Mouse (Mus musculus): ENCODE results near the gene Dnajc5. TPM values are rescaled to one million over a fixed set of nuclear protein-coding genes. Genes with fewer than 3 reads are reported as not detected.

Dnajc5 gene
- polyA plus RNA-seq, 1 experiment = 38.6 TPM

- H3K4me1 ChIP-seq (ENCODE audit: control insufficient read depth, insufficient read depth, insufficient read length, low read length) = no peaks in the 10 kb centered on the region; the same call in 1 of the 2 replicates
- H3K27ac ChIP-seq (replicated peaks; ENCODE audit: low read depth, low read length) = no peak overlapping the region
- H3K4me3 ChIP-seq (ENCODE audit: insufficient read depth, low read depth, low read length) = no peak overlapping the region
These were observed 65.2 kb downstream of the Dnajc5 start for GRCm38 (mm10) chr2:181585506-181585905.

GRCm38 (mm10) chr2:181586124-181586523 is 65.8 kb downstream of the Dnajc5 start:
- Histone ChIP-seq H3K4me1 (ENCODE audit: control insufficient read depth, insufficient read depth, insufficient read length, low read length) (no peaks in the 10 kb centered on the region), H3K4me3 (ENCODE audit: insufficient read depth, low read depth, low read length) (no peak overlapping the region), H3K27ac (replicated peaks; ENCODE audit: low read depth, low read length) (no peak overlapping the region)

GRCm38 (mm10) chr2:181587796-181588195 is 67.5 kb downstream of the Dnajc5 start:
- Histone ChIP-seq H3K27ac (replicated peaks; ENCODE audit: low read depth, low read length) (no peak overlapping the region), H3K4me1 (ENCODE audit: control insufficient read depth, insufficient read depth, insufficient read length, low read length) (0 out of 2 replicates have a peak, but pooled peaks cover 3% of the 10 kb centered on the region), H3K4me3 (ENCODE audit: insufficient read depth, low read depth, low read length) (no peak overlapping the region)

GRCm38 (mm10) chr2:181588229-181588780 is 68.0 kb downstream of the Dnajc5 start:
- H3K4me1 ChIP-seq (ENCODE audit: control insufficient read depth, insufficient read depth, insufficient read length, low read length) = 0 out of 2 replicates have a peak, but pooled peaks cover 3% of the 10 kb centered on the region
- no peak overlapping the region for H3K4me3 ChIP-seq (ENCODE audit: insufficient read depth, low read depth, low read length)
- no peak overlapping the region for H3K27ac ChIP-seq (replicated peaks; ENCODE audit: low read depth, low read length)

- H3K27ac ChIP-seq (replicated peaks; ENCODE audit: low read depth, low read length) = no peak overlapping the region
- H3K4me3 ChIP-seq (ENCODE audit: insufficient read depth, low read depth, low read length) = no peak overlapping the region
- 0 out of 2 replicates have a peak, but pooled peaks cover 3% of the 10 kb centered on the region for H3K4me1 ChIP-seq (ENCODE audit: control insufficient read depth, insufficient read depth, insufficient read length, low read length)
These were observed 68.9 kb downstream of the Dnajc5 start for GRCm38 (mm10) chr2:181589011-181589731.

- Histone ChIP-seq H3K27ac (replicated peaks; ENCODE audit: low read depth, low read length) (no peak overlapping the region), H3K4me3 (ENCODE audit: insufficient read depth, low read depth, low read length) (no peak overlapping the region), H3K4me1 (ENCODE audit: control insufficient read depth, insufficient read depth, insufficient read length, low read length) (0 out of 2 replicates have a peak, but pooled peaks cover 3% of the 10 kb centered on the region)
These were observed 69.4 kb downstream of the Dnajc5 start for GRCm38 (mm10) chr2:181589732-181590105.

- Histone ChIP-seq H3K4me1 (ENCODE audit: control insufficient read depth, insufficient read depth, insufficient read length, low read length) (0 out of 2 replicates have a peak, but pooled peaks cover 3% of the 10 kb centered on the region), H3K27ac (replicated peaks; ENCODE audit: low read depth, low read length) (no peak overlapping the region), H3K4me3 (ENCODE audit: insufficient read depth, low read depth, low read length) (peak overlapping the region; percentile 16; the same call in 1 of the 2 replicates)
These were observed 70.2 kb downstream of the Dnajc5 start for GRCm38 (mm10) chr2:181590471-181590870.

GRCm38 (mm10) chr2:181591528-181592085 is 71.3 kb downstream of the Dnajc5 start, which contains the start of gene Prpf6:
Gene Prpf6, plus strand, starts transcription at chr2:181591868.
- Histone ChIP-seq H3K4me1 (ENCODE audit: control insufficient read depth, insufficient read depth, insufficient read length, low read length) (0 out of 2 replicates have a peak, but pooled peaks cover 3% of the 10 kb centered on the region), H3K4me3 (ENCODE audit: insufficient read depth, low read depth, low read length) (peak within 1 kb of the TSS; percentile 80), H3K27ac (replicated peaks; ENCODE audit: low read depth, low read length) (peak within 1 kb of the TSS; percentile 46; the same call in 1 of the 2 replicates)

GRCm38 (mm10) chr2:181592231-181593041 is 72.2 kb downstream of the Dnajc5 start, which contains the start of gene Zfp512b:
Gene Zfp512b, minus strand, starts transcription at chr2:181592803.
- Histone ChIP-seq H3K4me1 (ENCODE audit: control insufficient read depth, insufficient read depth, insufficient read length, low read length) (0 out of 2 replicates have a peak, but pooled peaks cover 3% of the 10 kb centered on the region), H3K4me3 (ENCODE audit: insufficient read depth, low read depth, low read length) (peak within 1 kb of the TSS; percentile 80), H3K27ac (replicated peaks; ENCODE audit: low read depth, low read length) (peak within 1 kb of the TSS; percentile 46; the same call in 1 of the 2 replicates)

GRCm38 (mm10) chr2:181593042-181593421 is 72.7 kb downstream of the Dnajc5 start:
- peak overlapping the region; percentile 46; the same call in 1 of the 2 replicates for H3K27ac ChIP-seq (replicated peaks; ENCODE audit: low read depth, low read length)
- H3K4me1 ChIP-seq (ENCODE audit: control insufficient read depth, insufficient read depth, insufficient read length, low read length) = 0 out of 2 replicates have a peak, but pooled peaks cover 3% of the 10 kb centered on the region
- peak overlapping the region; percentile 80 for H3K4me3 ChIP-seq (ENCODE audit: insufficient read depth, low read depth, low read length)

GRCm38 (mm10) chr2:181593937-181594336 is 73.7 kb downstream of the Dnajc5 start:
- Histone ChIP-seq H3K4me1 (ENCODE audit: control insufficient read depth, insufficient read depth, insufficient read length, low read length) (0 out of 2 replicates have a peak, but pooled peaks cover 3% of the 10 kb centered on the region), H3K27ac (replicated peaks; ENCODE audit: low read depth, low read length) (no peak overlapping the region), H3K4me3 (ENCODE audit: insufficient read depth, low read depth, low read length) (no peak overlapping the region)

- H3K4me1 ChIP-seq (ENCODE audit: control insufficient read depth, insufficient read depth, insufficient read length, low read length) = 0 out of 2 replicates have a peak, but pooled peaks cover 3% of the 10 kb centered on the region
- H3K4me3 ChIP-seq (ENCODE audit: insufficient read depth, low read depth, low read length) = no peak overlapping the region
- H3K27ac ChIP-seq (replicated peaks; ENCODE audit: low read depth, low read length) = no peak overlapping the region
These were observed 74.8 kb downstream of the Dnajc5 start for GRCm38 (mm10) chr2:181594946-181595696.

- Histone ChIP-seq H3K4me3 (ENCODE audit: insufficient read depth, low read depth, low read length) (no peak overlapping the region), H3K27ac (replicated peaks; ENCODE audit: low read depth, low read length) (no peak overlapping the region), H3K4me1 (ENCODE audit: control insufficient read depth, insufficient read depth, insufficient read length, low read length) (0 out of 2 replicates have a peak, but pooled peaks cover 3% of the 10 kb centered on the region)
These were observed 76.1 kb downstream of the Dnajc5 start for GRCm38 (mm10) chr2:181596221-181596960.

All from brown adipose tissue, adult 24 weeks (tissue).